Mouse (Mus musculus) embryonic fibroblast, embryonic 13.5 days (primary cell): ENCODE data around the gene Zc3h15.
A peak's percentile ranks its signal among the peaks of the same experiment; 100 is the strongest.

Experiments
- CTCF ChIP-seq: IDR thresholded peaks from 2 replicates; pipeline ENCODE4 v1.5.1; 2011; ENCODE audit warnings: mild to moderate bottlenecking, control low read depth, low read length, moderate library complexity, borderline replicate concordance; ENCODE audit not compliant: insufficient read depth
- POLR2A ChIP-seq: IDR thresholded peaks from 2 replicates; pipeline ENCODE4 v1.6.1; 2011; ENCODE audit warnings: low read depth, mild to moderate bottlenecking, control low read depth, low read length, moderate library complexity

GRCm38 (mm10) chr2:83644276-83645252 is at the start of gene Zc3h15:
- peak; percentile 63; the same call in 1 of the 2 replicates for TF ChIP-seq CTCF
- peak; percentile 84 for TF ChIP-seq POLR2A
